ENCODE assay signal across 8 mouse cellular contexts in the genomic region with DNA sequence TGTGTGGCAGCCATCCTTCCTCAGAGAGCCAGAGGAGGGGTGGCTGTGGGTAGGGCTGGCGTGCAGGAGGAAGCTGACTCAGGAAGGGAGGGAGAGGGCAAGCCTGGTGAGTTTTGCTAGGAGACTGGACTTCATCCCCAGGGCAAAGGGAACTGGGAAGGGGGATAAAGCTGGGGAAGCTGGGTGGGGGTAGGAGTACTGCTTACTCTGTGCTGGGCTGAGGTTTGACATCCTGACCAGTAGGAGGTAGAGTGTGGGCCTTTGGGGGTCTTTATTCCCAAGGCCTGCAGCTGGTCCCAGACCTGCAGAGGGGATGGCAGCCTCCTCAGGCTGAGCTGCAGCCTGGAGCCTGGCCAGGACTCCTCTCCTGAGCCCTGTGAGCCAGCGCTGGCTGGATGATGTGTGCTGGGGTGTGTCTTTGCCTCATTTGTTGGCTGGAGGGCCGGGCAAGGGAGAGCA. TPM values are rescaled to one million over a fixed set of nuclear protein-coding genes. Genes with fewer than 3 reads are reported as not detected.
DNase-seq lines count a peak whose midpoint lies in the region; ATAC-seq and TF ChIP-seq lines count a peak whose summit lies in the region.

No protein-coding gene starts in this region.

- H3K4me2 ChIP-seq in forebrain, embryonic 12.5 days = no peak overlapping the region
- no peak overlapping the region for H3K4me2 ChIP-seq in forebrain, embryonic 16.5 days (ENCODE audit: low read length)
- no peak overlapping the region for H3K4me2 ChIP-seq in hindbrain, embryonic 16.5 days (ENCODE audit: low read length)

- no peak overlapping the region for H3K9ac ChIP-seq in forebrain, embryonic 12.5 days
- H3K9ac ChIP-seq in forebrain, embryonic 16.5 days (replicated peaks; ENCODE audit: low read depth, low read length) = no peak overlapping the region
- H3K9ac ChIP-seq in hindbrain, embryonic 16.5 days (ENCODE audit: low read depth, low read length) = peak overlapping the region; percentile 30; the same call in 1 of the 2 replicates
- H3K9ac ChIP-seq in liver, adult 2 months (ENCODE audit: low read depth, low read length) = peak overlapping the region; percentile 57

- DNase-seq in adrenal gland, postnatal 14 days = peak; percentile 70
- DNase-seq in liver, adult 2 months (ENCODE audit: extremely low read depth, low read depth, low spot score) = peak; percentile 95
- DNase-seq in layer of hippocampus, postnatal 25 days (ENCODE audit: extremely low spot score in 1 of 2, low spot score in 1 of 2) = no peak
- no peak for DNase-seq in left cerebral cortex, adult 18-20 months (ENCODE audit: low spot score in 2 of 2)

- H3K79me2 ChIP-seq in liver, adult 2 months (ENCODE audit: control insufficient read depth, insufficient read depth, low read length) = no peaks in the 10 kb centered on the region; the same call in 1 of the 2 replicates

- peaks cover 53% of the 10 kb centered on the region for H3K27me3 ChIP-seq in forebrain, embryonic 12.5 days
- no peaks in the 10 kb centered on the region for H3K27me3 ChIP-seq in forebrain, embryonic 16.5 days (replicated peaks; ENCODE audit: control insufficient read depth, insufficient read depth, low read length)
- no peaks in the 10 kb centered on the region for H3K27me3 ChIP-seq in hindbrain, embryonic 16.5 days (replicated peaks; ENCODE audit: control insufficient read depth, insufficient read depth, low read length)
- H3K27me3 ChIP-seq in liver, adult 2 months (ENCODE audit: control insufficient read depth, insufficient read depth, low read length) = no peaks in the 10 kb centered on the region

- H3K36me3 ChIP-seq in forebrain, embryonic 12.5 days (replicated peaks) = no peaks in the 10 kb centered on the region
- no peaks in the 10 kb centered on the region for H3K36me3 ChIP-seq in forebrain, embryonic 16.5 days (ENCODE audit: control insufficient read depth, insufficient read depth)
- no peaks in the 10 kb centered on the region for H3K36me3 ChIP-seq in hindbrain, embryonic 16.5 days (ENCODE audit: control insufficient read depth, insufficient read depth, low read length)
- H3K36me3 ChIP-seq in liver, adult 2 months (ENCODE audit: control insufficient read depth, insufficient read depth, low read length) = no peaks in the 10 kb centered on the region

- H3K4me1 ChIP-seq in forebrain, embryonic 12.5 days = peaks cover 39% of the 10 kb centered on the region
- H3K4me1 ChIP-seq in forebrain, embryonic 16.5 days (replicated peaks; ENCODE audit: control insufficient read depth, insufficient read depth, low read length) = peaks cover 20% of the 10 kb centered on the region
- H3K4me1 ChIP-seq in hindbrain, embryonic 16.5 days (ENCODE audit: control insufficient read depth, insufficient read depth, low read depth, low read length) = peaks cover 20% of the 10 kb centered on the region
- peaks cover 34% of the 10 kb centered on the region for H3K4me1 ChIP-seq in liver, adult 2 months (ENCODE audit: control insufficient read depth, insufficient read depth, low read length)

- 28% methylated on average over 3 of the region's 3 CpGs for WGBS in forebrain, embryonic 12.5 days
- 14% methylated on average over 3 of the region's 3 CpGs for WGBS in forebrain, embryonic 16.5 days
- 10% methylated on average over 3 of the region's 3 CpGs for WGBS in hindbrain, embryonic 16.5 days
- WGBS in liver, adult 2 months = 26% methylated on average over 3 of the region's 3 CpGs

- no peak overlapping the region for H3K4me3 ChIP-seq in forebrain, embryonic 12.5 days (replicated peaks)
- H3K4me3 ChIP-seq in forebrain, embryonic 16.5 days (replicated peaks; ENCODE audit: low read length) = no peak overlapping the region
- no peak overlapping the region for H3K4me3 ChIP-seq in hindbrain, embryonic 16.5 days (ENCODE audit: low read length)
- peak overlapping the region; percentile 1; the same call in 1 of the 2 replicates for H3K4me3 ChIP-seq in liver, adult 2 months (ENCODE audit: insufficient read depth, low read depth, low read length)

- H3K27ac ChIP-seq in forebrain, embryonic 12.5 days = peak overlapping the region; percentile 50
- H3K27ac ChIP-seq in forebrain, embryonic 16.5 days (ENCODE audit: low read length) = no peak overlapping the region
- H3K27ac ChIP-seq in hindbrain, embryonic 16.5 days (ENCODE audit: low read depth, low read length) = no peak overlapping the region
- H3K27ac ChIP-seq in liver, adult 2 months (replicated peaks; ENCODE audit: insufficient read depth, low read depth, low read length) = peak overlapping the region; percentile 80

- H3K9me3 ChIP-seq in forebrain, embryonic 12.5 days = no peaks in the 10 kb centered on the region
- no peaks in the 10 kb centered on the region for H3K9me3 ChIP-seq in forebrain, embryonic 16.5 days (ENCODE audit: control insufficient read depth, low read length)
- no peaks in the 10 kb centered on the region for H3K9me3 ChIP-seq in hindbrain, embryonic 16.5 days (ENCODE audit: control insufficient read depth, low read length)

- 0 out of 2 replicates have a peak, but pooled peaks have one; percentile 18 for TF ChIP-seq CTCF in liver, adult 2 months (IDR thresholded peaks at IDR 0.05; ENCODE audit: low read depth, low read length)

- TF ChIP-seq POLR2A in liver, adult 2 months (IDR thresholded peaks at IDR 0.05; ENCODE audit: extremely low read depth, insufficient read depth, low read length) = no peak

- no peak for ATAC-seq in forebrain, embryonic 12.5 days (ENCODE audit: low FRiP score)
- no peak for ATAC-seq in forebrain, embryonic 16.5 days
- peak; percentile 59 for ATAC-seq in hindbrain, embryonic 16.5 days
- no peak for ATAC-seq in cerebellum, adult (ENCODE audit: insufficient number of reproducible peaks, low FRiP score, low TSS enrichment)

RNA-seq across cellular contexts. Expression of a gene that starts 4.6 kb away (rescaled TPM):
- polyA plus RNA-seq in forebrain, embryonic 12.5 days (2016; fragmentation: Nextera tagmentation; extraction: Ambion mirVana) = 6.7 and 7.8 TPM in 2 replicates
- polyA plus RNA-seq in forebrain, embryonic 16.5 days (2015; fragmentation: Nextera tagmentation; extraction: Ambion mirVana) = 2.4 and 3.4 TPM in 2 replicates
- 46.5 and 62.1 TPM in 2 replicates for total RNA-seq in adrenal gland, postnatal 14 days (2021)
- polyA plus RNA-seq in hindbrain, embryonic 16.5 days (2015; fragmentation: Nextera tagmentation; extraction: Ambion mirVana) = 3.4 and 4.0 TPM in 2 replicates
- 108 and 124 TPM in 2 replicates for total RNA-seq in liver, adult 2 months (2014; rRNA removed)
- 303 and 313 TPM in 2 replicates for polyA plus RNA-seq in liver, adult 2 months (2012; rRNA removed)
- total RNA-seq in layer of hippocampus, postnatal 25 days (2021) = 10 to 100 TPM; 22.2 to 29.1 TPM
- 10 to 100 TPM; 25.2 to 25.5 TPM for total RNA-seq in left cerebral cortex, adult 18-20 months (2021)

Comparison
In these comparisons a context has a peak if more than half of its experiments do, and no peak if none do; other contexts are left out.
1. H3K27ac ChIP-seq: peak in forebrain, embryonic 12.5 days (single experiment) and liver, adult 2 months (single experiment); none in forebrain, embryonic 16.5 days (single experiment) and hindbrain, embryonic 16.5 days (single experiment).
2. H3K9ac ChIP-seq: peak in hindbrain, embryonic 16.5 days (single experiment) and liver, adult 2 months (single experiment); none in forebrain, embryonic 12.5 days (single experiment) and forebrain, embryonic 16.5 days (single experiment).
3. DNase-seq: peak in adrenal gland, postnatal 14 days (single experiment) and liver, adult 2 months (single experiment); none in layer of hippocampus, postnatal 25 days (0 of 2) and left cerebral cortex, adult 18-20 months (0 of 2).